Mouse (Mus musculus): ENCODE measurements at regions not wholly inside any gene's neighbourhood (a gene's known extent, or its start where the extent isn't known, plus 50 kb on each side); places are given as distances from the start of the nearest gene placed in this dataset.

- TF ChIP-seq CTCF (IDR thresholded peaks at IDR 0.05; ENCODE audit: low read depth), result no peak
- no peak for TF ChIP-seq EP300 (IDR thresholded peaks at IDR 0.05; ENCODE audit: low read depth)
Observed at GRCm38 (mm10) chr4:22208531-22208930, 148.8 kb upstream of the Fbxl4 start.

Data from heart, postnatal 0 days (tissue).